Mouse (Mus musculus): Measurements from ENCODE around the gene Tsku. TPM values are rescaled to one million over a fixed set of nuclear protein-coding genes. Genes with fewer than 3 reads are reported as not detected.
A peak's percentile ranks its signal among the peaks of the same experiment; 100 is the strongest.

Tsku gene
- polyA plus RNA-seq, 1 experiment from 2014 or later: 8.2 TPM

- H3K9ac ChIP-seq: no peak overlapping the region
- no peak overlapping the region for H3K4me2 ChIP-seq (replicated peaks)
- ATAC-seq: no peak
- H3K9me3 ChIP-seq: no peaks in the 10 kb centered on the region
- H3K36me3 ChIP-seq: no peaks in the 10 kb centered on the region
- H3K4me3 ChIP-seq (replicated peaks): no peak overlapping the region
- H3K4me1 ChIP-seq (replicated peaks): peaks cover 13% of the 10 kb centered on the region; the same call in 1 of the 2 replicates
- H3K27me3 ChIP-seq (replicated peaks): no peaks in the 10 kb centered on the region
- WGBS: 81% methylated on average over 3 of the region's 3 CpGs
- no peak overlapping the region for H3K27ac ChIP-seq
These were observed 27.1 kb downstream of the Tsku start for GRCm38 (mm10) chr7:98333987-98334386.

- peaks cover 13% of the 10 kb centered on the region; the same call in 1 of the 2 replicates for H3K4me1 ChIP-seq (replicated peaks)
- no peak overlapping the region for H3K27ac ChIP-seq
- WGBS: 95% methylated on average over 5 of the region's 5 CpGs
- no peaks in the 10 kb centered on the region for H3K27me3 ChIP-seq (replicated peaks)
- no peak for ATAC-seq
- no peak overlapping the region for H3K4me3 ChIP-seq (replicated peaks)
- H3K9ac ChIP-seq: no peak overlapping the region
- H3K9me3 ChIP-seq: no peaks in the 10 kb centered on the region
- H3K36me3 ChIP-seq: no peaks in the 10 kb centered on the region
- no peak overlapping the region for H3K4me2 ChIP-seq (replicated peaks)
These were observed 27.6 kb downstream of the Tsku start for GRCm38 (mm10) chr7:98333507-98333906.

GRCm38 (mm10) chr7:98332678-98333397, 28.3 kb downstream of the Tsku start:
- Histone ChIP-seq H3K4me2 (replicated peaks) (no peak overlapping the region), H3K4me1 (replicated peaks) (peaks cover 13% of the 10 kb centered on the region; the same call in 1 of the 2 replicates), H3K4me3 (replicated peaks) (no peak overlapping the region), H3K36me3 (no peaks in the 10 kb centered on the region), H3K9me3 (no peaks in the 10 kb centered on the region), H3K9ac (no peak overlapping the region), H3K27ac (0 out of 2 replicates have a peak overlapping the region, but pooled peaks have one; percentile 1), H3K27me3 (replicated peaks) (no peaks in the 10 kb centered on the region)
- no peak for ATAC-seq
- 57% methylated on average over 5 of the region's 5 CpGs for WGBS

GRCm38 (mm10) chr7:98331932-98332331, 29.2 kb downstream of the Tsku start:
- Histone ChIP-seq H3K9ac (no peak overlapping the region), H3K4me2 (replicated peaks) (no peak overlapping the region), H3K27me3 (replicated peaks) (no peaks in the 10 kb centered on the region), H3K4me3 (replicated peaks) (no peak overlapping the region), H3K27ac (no peak overlapping the region), H3K36me3 (no peaks in the 10 kb centered on the region), H3K9me3 (no peaks in the 10 kb centered on the region), H3K4me1 (replicated peaks) (peaks cover 13% of the 10 kb centered on the region; the same call in 1 of the 2 replicates)
- ATAC-seq: no peak
- WGBS: 16% methylated on average over 3 of the region's 3 CpGs

GRCm38 (mm10) chr7:98330375-98331002, 30.6 kb downstream of the Tsku start:
- Histone ChIP-seq H3K4me2 (replicated peaks) (no peak overlapping the region), H3K9me3 (no peaks in the 10 kb centered on the region), H3K4me1 (replicated peaks) (peaks cover 13% of the 10 kb centered on the region; the same call in 1 of the 2 replicates), H3K27me3 (replicated peaks) (no peaks in the 10 kb centered on the region), H3K36me3 (no peaks in the 10 kb centered on the region), H3K9ac (no peak overlapping the region), H3K27ac (no peak overlapping the region), H3K4me3 (replicated peaks) (no peak overlapping the region)
- 52% methylated on average over 2 of the region's 2 CpGs for WGBS
- ATAC-seq: peak; percentile 39; the same call in 1 of the 2 replicates

GRCm38 (mm10) chr7:98329651-98330374, 31.3 kb downstream of the Tsku start:
- no peak overlapping the region for H3K27ac ChIP-seq
- H3K9me3 ChIP-seq: no peaks in the 10 kb centered on the region
- H3K36me3 ChIP-seq: no peaks in the 10 kb centered on the region
- ATAC-seq: peak; percentile 71; the same call in 1 of the 2 replicates
- H3K4me3 ChIP-seq (replicated peaks): no peak overlapping the region
- no peak overlapping the region for H3K9ac ChIP-seq
- H3K4me1 ChIP-seq (replicated peaks): peaks cover 13% of the 10 kb centered on the region; the same call in 1 of the 2 replicates
- WGBS: 52% methylated on average over 7 of the region's 7 CpGs
- no peaks in the 10 kb centered on the region for H3K27me3 ChIP-seq (replicated peaks)
- no peak overlapping the region for H3K4me2 ChIP-seq (replicated peaks)

GRCm38 (mm10) chr7:98328311-98328710, 32.8 kb downstream of the Tsku start:
- no peak for ATAC-seq
- Histone ChIP-seq H3K4me3 (replicated peaks) (no peak overlapping the region), H3K9me3 (no peaks in the 10 kb centered on the region), H3K4me1 (replicated peaks) (peaks cover 22% of the 10 kb centered on the region), H3K36me3 (no peaks in the 10 kb centered on the region), H3K9ac (no peak overlapping the region), H3K27me3 (replicated peaks) (no peaks in the 10 kb centered on the region), H3K27ac (no peak overlapping the region), H3K4me2 (replicated peaks) (no peak overlapping the region)
- 64% methylated on average over 2 of the region's 2 CpGs for WGBS

- H3K36me3 ChIP-seq: no peaks in the 10 kb centered on the region
These were observed 35.1 kb downstream of the Tsku start for GRCm38 (mm10) chr7:98326051-98326450.

GRCm38 (mm10) chr7:98324228-98324627, 36.9 kb downstream of the Tsku start:
- no peaks in the 10 kb centered on the region for H3K27me3 ChIP-seq (replicated peaks)
- peaks cover 9% of the 10 kb centered on the region; the same call in 1 of the 2 replicates for H3K4me1 ChIP-seq (replicated peaks)
- no peak overlapping the region for H3K4me2 ChIP-seq (replicated peaks)
- no peak overlapping the region for H3K27ac ChIP-seq
- no peaks in the 10 kb centered on the region for H3K9me3 ChIP-seq
- WGBS: 74% methylated on average over 1 of the region's 1 CpGs
- no peak overlapping the region for H3K9ac ChIP-seq
- no peak overlapping the region for H3K4me3 ChIP-seq (replicated peaks)
- H3K36me3 ChIP-seq: no peaks in the 10 kb centered on the region
- no peak for ATAC-seq

More at GRCm38 (mm10) chr7:98326051-98326450, 35.1 kb downstream of the Tsku start:
- WGBS: 86% methylated on average over 7 of the region's 7 CpGs
- no peak overlapping the region for H3K4me3 ChIP-seq (replicated peaks)
- H3K27ac ChIP-seq: no peak overlapping the region
- no peak overlapping the region for H3K9ac ChIP-seq
- ATAC-seq: no peak
- H3K4me2 ChIP-seq (replicated peaks): no peak overlapping the region
- H3K4me1 ChIP-seq (replicated peaks): peaks cover 9% of the 10 kb centered on the region; the same call in 1 of the 2 replicates
- no peaks in the 10 kb centered on the region for H3K27me3 ChIP-seq (replicated peaks)
- H3K9me3 ChIP-seq: no peaks in the 10 kb centered on the region

- H3K27ac ChIP-seq: no peak overlapping the region
- WGBS: 42% methylated on average over 5 of the region's 5 CpGs
- 0 out of 2 replicates have a peak, but pooled peaks have one; percentile 23 for ATAC-seq
These were observed 37.7 kb downstream of the Tsku start for GRCm38 (mm10) chr7:98323288-98324019.

GRCm38 (mm10) chr7:98322415-98322814, 38.7 kb downstream of the Tsku start:
- H3K9ac ChIP-seq: no peak overlapping the region
- WGBS: 76% methylated on average over 3 of the region's 3 CpGs
- no peak for ATAC-seq
- no peak overlapping the region for H3K27ac ChIP-seq
- no peaks in the 10 kb centered on the region for H3K9me3 ChIP-seq
- H3K27me3 ChIP-seq (replicated peaks): no peaks in the 10 kb centered on the region
- no peaks in the 10 kb centered on the region for H3K36me3 ChIP-seq
- H3K4me1 ChIP-seq (replicated peaks): peaks cover 9% of the 10 kb centered on the region; the same call in 1 of the 2 replicates
- no peak overlapping the region for H3K4me3 ChIP-seq (replicated peaks)
- H3K4me2 ChIP-seq (replicated peaks): no peak overlapping the region

More at GRCm38 (mm10) chr7:98323288-98324019, 37.7 kb downstream of the Tsku start:
- Histone ChIP-seq H3K9ac (no peak overlapping the region), H3K9me3 (no peaks in the 10 kb centered on the region), H3K36me3 (no peaks in the 10 kb centered on the region), H3K27me3 (replicated peaks) (no peaks in the 10 kb centered on the region), H3K4me1 (replicated peaks) (peaks cover 9% of the 10 kb centered on the region; the same call in 1 of the 2 replicates), H3K4me3 (replicated peaks) (no peak overlapping the region), H3K4me2 (replicated peaks) (no peak overlapping the region)

All from intestine, embryonic 15.5 days (tissue).